Mouse (Mus musculus) naive thymus-derived CD4-positive, alpha-beta T cell, adult 2 months (primary cell): ENCODE data around the gene Fasl.

Experiments
- DNase-seq: peaks from one replicate; pipeline ENCODE4 v3.0.0-alpha.2; 2011; ENCODE audit warnings: low read depth

Fasl gene

GRCm38 (mm10) chr1:161788339-161788738, at the start of gene Fasl:
TSS of gene Fasl (minus strand) at chr1:161788495.
- peak; percentile 91 for DNase-seq

- DNase-seq, result no peak
These were observed 38.4 kb upstream of the Fasl start for GRCm38 (mm10) chr1:161826677-161827076.

GRCm38 (mm10) chr1:161809428-161809827, 21.1 kb upstream of the Fasl start:
- DNase-seq, result peak; percentile 70

- DNase-seq, result no peak
These were observed 20.7 kb upstream of the Fasl start for GRCm38 (mm10) chr1:161808980-161809379.

GRCm38 (mm10) chr1:161804541-161804971, 16.3 kb upstream of the Fasl start:
- DNase-seq, result peak; percentile 86

- DNase-seq, result peak; percentile 76
These were observed 13.0 kb upstream of the Fasl start for GRCm38 (mm10) chr1:161801321-161801720.

- DNase-seq, result no peak
These were observed 12.0 kb upstream of the Fasl start for GRCm38 (mm10) chr1:161800256-161800655.

- DNase-seq, result no peak
These were observed 11.5 kb upstream of the Fasl start for GRCm38 (mm10) chr1:161799791-161800190.

- no peak for DNase-seq
These were observed 10.6 kb upstream of the Fasl start for GRCm38 (mm10) chr1:161798866-161799265.

- DNase-seq, result peak; percentile 66
These were observed 6.3 kb upstream of the Fasl start for GRCm38 (mm10) chr1:161794447-161795211.

- no peak for DNase-seq
These were observed 5.0 kb upstream of the Fasl start for GRCm38 (mm10) chr1:161793321-161793720.

GRCm38 (mm10) chr1:161792687-161792969, 4.3 kb upstream of the Fasl start:
- no peak for DNase-seq

- no peak for DNase-seq
These were observed 3.8 kb upstream of the Fasl start for GRCm38 (mm10) chr1:161791854-161792686.

GRCm38 (mm10) chr1:161782725-161783124, 5.6 kb downstream of the Fasl start:
- DNase-seq, result no peak

- DNase-seq, result no peak
These were observed 6.7 kb downstream of the Fasl start for GRCm38 (mm10) chr1:161781594-161781993.

- peak; percentile 78 for DNase-seq
These were observed 9.2 kb downstream of the Fasl start for GRCm38 (mm10) chr1:161779057-161779456.

- peak; percentile 73 for DNase-seq
These were observed 13.1 kb downstream of the Fasl start for GRCm38 (mm10) chr1:161775151-161775550.

GRCm38 (mm10) chr1:161771293-161771692, 17.0 kb downstream of the Fasl start:
- DNase-seq, result no peak

GRCm38 (mm10) chr1:161769329-161769728, 19.0 kb downstream of the Fasl start:
- no peak for DNase-seq

- no peak for DNase-seq
These were observed 21.2 kb downstream of the Fasl start for GRCm38 (mm10) chr1:161767101-161767524.

GRCm38 (mm10) chr1:161766656-161767055, 21.6 kb downstream of the Fasl start:
- DNase-seq, result peak; percentile 97

GRCm38 (mm10) chr1:161765932-161766331, 22.4 kb downstream of the Fasl start:
- peak; percentile 93 for DNase-seq

- peak; percentile 20 for DNase-seq
These were observed 23.3 kb downstream of the Fasl start for GRCm38 (mm10) chr1:161764964-161765363.
